Mouse (Mus musculus) lung, postnatal 0 days (tissue): ENCODE data around the gene Ablim2. TPM values are rescaled to one million over a fixed set of nuclear protein-coding genes. Genes with fewer than 3 reads are reported as not detected.

Experiments used
- ATAC-seq: fragments of 200-750 bp; cut with Nextera tagmentation; 2 replicates; pipeline ENCODE4 v1.8.0; 2017; ENCODE audit warnings: moderate library complexity
- DNase-seq: peaks from one replicate; pipeline ENCODE4 v3.0.0-alpha.2; 2016; ENCODE audit warnings: low spot score
- H3K27ac ChIP-seq: fragments of 300-500 bp; sonication (generic); 2 replicates; pipeline ENCODE4 v1.5.1; 2014; ENCODE audit warnings: antibody characterized with exemption, mild to moderate bottlenecking, low read length, mixed read lengths
- H3K27me3 ChIP-seq: fragments of 300-500 bp; sonication (generic); replicated peaks from 2 replicates; pipeline ENCODE4 v1.6.1; 2014; ENCODE audit warnings: low read length, mixed read lengths; ENCODE audit not compliant: insufficient read depth
- H3K36me3 ChIP-seq: fragments of 300-500 bp; sonication (generic); 2 replicates; pipeline ENCODE4 v1.6.1; 2014; ENCODE audit warnings: low read length, mixed read lengths; ENCODE audit not compliant: insufficient read depth
- H3K4me1 ChIP-seq: fragments of 300-500 bp; sonication (generic); 2 replicates; pipeline ENCODE4 v1.6.1; 2014; ENCODE audit warnings: antibody characterized with exemption, low read depth, low read length, mixed read lengths; ENCODE audit not compliant: insufficient read depth
- H3K4me2 ChIP-seq: fragments of 300-500 bp; sonication (generic); replicated peaks from 2 replicates; pipeline ENCODE4 v1.6.1; 2014; ENCODE audit warnings: low read depth, mild to moderate bottlenecking, low read length, moderate library complexity, mixed read lengths
- H3K4me3 ChIP-seq: fragments of 300-500 bp; sonication (generic); 2 replicates; pipeline ENCODE4 v1.5.1; 2014; ENCODE audit warnings: low read depth, low read length
- H3K9ac ChIP-seq: fragments of 300-500 bp; sonication (generic); replicated peaks from 2 replicates; pipeline ENCODE4 v1.6.1; 2014; ENCODE audit warnings: low read depth, mild to moderate bottlenecking
- H3K9me3 ChIP-seq: fragments of 300-500 bp; sonication (generic); 2 replicates; pipeline ENCODE4 v1.6.1; 2016; ENCODE audit warnings: low read length, mixed read lengths
- CTCF ChIP-seq: IDR thresholded peaks from 2 replicates; pipeline ENCODE4 v1.5.1; 2016; ENCODE audit warnings: antibody characterized with exemption, mild to moderate bottlenecking
- EP300 ChIP-seq: IDR thresholded peaks from 2 replicates; pipeline ENCODE4 v1.6.1; 2016; ENCODE audit warnings: antibody characterized with exemption, mild to moderate bottlenecking, control low read depth
- WGBS: fragments of 180-500 bp; shearing (Covaris S2); extraction: QIAGEN DNeasy Blood & Tissue Kit; methylation state at CpG from one replicate; pipeline ENCODE4 v1.1.7; 2014; 5-methylcytosine and 5-hydroxymethylcytosine counted together
- polyA plus RNA-seq: library from polyadenylated mRNA; unstranded; fragments of >200 nt; fragmentation: Nextera tagmentation; extraction: Ambion mirVana; gene quantifications from 2 replicates; pipeline ENCODE4 v1.2.1, GENCODE M21; 2015

Ablim2 gene
- polyA plus RNA-seq, 1 experiment from 2014 or later: 0.74 TPM

- Histone ChIP-seq H3K9me3 (no peaks in the 10 kb centered on the region), H3K36me3 (no peaks in the 10 kb centered on the region), H3K27ac (no peak overlapping the region), H3K4me2 (no peak overlapping the region), H3K4me1 (no peaks in the 10 kb centered on the region), H3K27me3 (no peaks in the 10 kb centered on the region), H3K4me3 (no peak overlapping the region), H3K9ac (no peak overlapping the region)
- TF ChIP-seq CTCF (no peak), EP300 (no peak)
- DNase-seq: no peak
- no peak for ATAC-seq
- WGBS: 61% methylated on average over 3 of the region's 3 CpGs
Observed at GRCm38 (mm10) chr5:35810526-35810925, 52.8 kb downstream of the Ablim2 start.

DNA sequence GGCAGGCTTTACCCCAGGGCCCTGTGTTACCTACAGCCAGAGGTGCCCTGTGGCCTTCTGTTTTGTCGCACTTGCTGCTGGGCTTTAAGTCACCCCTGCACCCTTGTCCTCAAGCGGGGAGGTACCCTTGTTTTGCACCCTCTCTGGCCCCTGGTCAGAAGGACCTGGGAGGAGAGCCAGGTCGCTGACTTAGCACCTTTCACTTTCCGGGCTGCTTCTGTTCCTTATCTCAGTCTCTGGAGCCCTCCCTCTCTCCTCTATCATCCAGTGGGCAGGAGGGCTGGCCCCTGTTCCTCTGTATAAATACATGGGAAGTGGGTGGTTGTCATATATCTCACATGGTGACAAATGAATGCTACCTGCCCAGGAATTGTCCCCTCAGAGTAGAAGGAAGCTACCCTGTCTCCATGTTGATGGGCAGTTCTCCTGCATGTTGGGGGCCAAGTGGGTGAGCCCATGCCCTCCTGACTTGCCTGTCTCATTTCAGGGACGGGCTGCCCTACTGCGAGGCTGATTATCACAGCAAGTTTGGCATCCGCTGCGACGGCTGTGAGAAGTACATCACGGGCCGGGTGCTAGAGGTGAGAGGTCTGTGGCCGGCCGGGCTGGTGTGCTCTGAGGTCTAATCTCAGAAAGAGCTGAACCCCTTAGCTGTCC, 54.1 kb downstream of the Ablim2 start:
- Histone ChIP-seq H3K36me3 (no peaks in the 10 kb centered on the region), H3K4me1 (no peaks in the 10 kb centered on the region), H3K27ac (no peak overlapping the region), H3K4me3 (no peak overlapping the region), H3K9ac (no peak overlapping the region), H3K4me2 (no peak overlapping the region), H3K27me3 (no peaks in the 10 kb centered on the region), H3K9me3 (no peaks in the 10 kb centered on the region)
- ATAC-seq (no peak), DNase-seq (no peak)
- TF ChIP-seq EP300: no peak
- TF ChIP-seq CTCF: no peak
- WGBS: 51% methylated on average over 13 of the region's 13 CpGs

- H3K9ac ChIP-seq: no peak overlapping the region
- DNase-seq: no peak
- H3K4me1 ChIP-seq: no peaks in the 10 kb centered on the region
- H3K9me3 ChIP-seq: no peaks in the 10 kb centered on the region
- TF ChIP-seq CTCF: no peak
- no peak for TF ChIP-seq EP300
- H3K27me3 ChIP-seq: no peaks in the 10 kb centered on the region
- H3K36me3 ChIP-seq: no peaks in the 10 kb centered on the region
- H3K4me3 ChIP-seq: no peak overlapping the region
- no peak for ATAC-seq
- WGBS: 49% methylated on average over 15 of the region's 15 CpGs
- H3K27ac ChIP-seq: no peak overlapping the region
- no peak overlapping the region for H3K4me2 ChIP-seq
Observed at GRCm38 (mm10) chr5:35814334-35814941, 56.8 kb downstream of the Ablim2 start.

- DNase-seq: no peak
- Histone ChIP-seq H3K27me3 (no peaks in the 10 kb centered on the region), H3K4me3 (no peak overlapping the region), H3K27ac (no peak overlapping the region), H3K36me3 (no peaks in the 10 kb centered on the region), H3K4me1 (no peaks in the 10 kb centered on the region), H3K9ac (no peak overlapping the region), H3K4me2 (no peak overlapping the region), H3K9me3 (no peaks in the 10 kb centered on the region)
- WGBS: 20% methylated on average over 2 of the region's 2 CpGs
- no peak for ATAC-seq
- TF ChIP-seq CTCF: no peak
- no peak for TF ChIP-seq EP300
Observed at GRCm38 (mm10) chr5:35815051-35815450, 57.4 kb downstream of the Ablim2 start.

DNA sequence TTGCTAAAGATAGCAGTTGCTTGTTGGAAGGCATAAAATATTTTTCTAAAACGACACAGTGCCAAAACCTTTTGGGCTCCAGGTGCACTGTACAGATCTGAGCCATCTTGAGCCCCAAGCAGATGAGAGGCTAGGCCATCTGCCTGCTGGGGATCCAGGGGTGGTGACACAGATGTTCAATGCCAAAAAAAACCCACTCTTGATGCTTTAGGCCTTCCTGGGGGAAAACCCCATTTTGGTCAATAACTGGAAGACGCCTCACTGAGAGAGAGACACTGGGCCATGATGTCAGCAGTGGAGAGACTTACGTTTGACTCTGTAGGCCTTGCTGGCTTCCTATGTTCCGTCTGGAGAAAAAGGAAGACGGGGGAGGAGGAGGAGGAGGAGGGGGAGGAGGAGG, 59.6 kb downstream of the Ablim2 start:
- no peaks in the 10 kb centered on the region for H3K4me1 ChIP-seq
- WGBS: 57% methylated on average over 3 of the region's 5 CpGs
- no peak for DNase-seq
- TF ChIP-seq CTCF (no peak), EP300 (no peak)
- no peak overlapping the region for H3K4me2 ChIP-seq
- no peak for ATAC-seq
- H3K36me3 ChIP-seq: no peaks in the 10 kb centered on the region
- no peaks in the 10 kb centered on the region for H3K27me3 ChIP-seq
- no peak overlapping the region for H3K9ac ChIP-seq
- no peak overlapping the region for H3K27ac ChIP-seq
- no peak overlapping the region for H3K4me3 ChIP-seq
- H3K9me3 ChIP-seq: no peaks in the 10 kb centered on the region

- no peak overlapping the region for H3K9ac ChIP-seq
- H3K4me3 ChIP-seq: no peak overlapping the region
- 89% methylated on average over 3 of the region's 3 CpGs for WGBS
- no peaks in the 10 kb centered on the region for H3K27me3 ChIP-seq
- TF ChIP-seq EP300 (no peak), CTCF (no peak)
- H3K9me3 ChIP-seq: no peaks in the 10 kb centered on the region
- no peak overlapping the region for H3K4me2 ChIP-seq
- no peak overlapping the region for H3K27ac ChIP-seq
- no peak for DNase-seq
- H3K36me3 ChIP-seq: no peaks in the 10 kb centered on the region
- no peak for ATAC-seq
- H3K4me1 ChIP-seq: no peaks in the 10 kb centered on the region
Observed at GRCm38 (mm10) chr5:35817882-35818281, 60.2 kb downstream of the Ablim2 start.

- ATAC-seq (no peak), DNase-seq (no peak)
- 83% methylated on average over 5 of the region's 5 CpGs for WGBS
- H3K9me3 ChIP-seq: no peaks in the 10 kb centered on the region
- H3K4me3 ChIP-seq: no peak overlapping the region
- H3K36me3 ChIP-seq: no peaks in the 10 kb centered on the region
- H3K27me3 ChIP-seq: no peaks in the 10 kb centered on the region
- TF ChIP-seq EP300 (no peak), CTCF (no peak)
- H3K4me1 ChIP-seq: no peaks in the 10 kb centered on the region
- no peak overlapping the region for H3K9ac ChIP-seq
- no peak overlapping the region for H3K27ac ChIP-seq
- no peak overlapping the region for H3K4me2 ChIP-seq
Observed at GRCm38 (mm10) chr5:35822721-35823120, 65.0 kb downstream of the Ablim2 start.
